Mouse (Mus musculus): Measurements from ENCODE around the gene Gsta2. TPM values are rescaled to one million over a fixed set of nuclear protein-coding genes. Genes with fewer than 3 reads are reported as not detected.

The Gsta2 gene
- 0.75 and 0.82 TPM in 2 replicates for polyA plus RNA-seq (2015; fragmentation: Nextera tagmentation; extraction: Ambion mirVana)

GRCm38 (mm10) chr9:78355611-78356010 is at the start of gene Gsta2:
Gene Gsta2, minus strand, starts transcription at chr9:78355788.

GRCm38 (mm10) chr9:78395630-78396351 is 40.2 kb upstream of the Gsta2 start, which contains the start of gene Ddx43:
Gene Ddx43, plus strand, starts transcription at chr9:78395777.

GRCm38 (mm10) chr9:78378113-78378785 is 22.7 kb upstream of the Gsta2 start, which contains the start of gene Ooep:
Gene Ooep, minus strand, starts transcription at chr9:78378725.

DNA sequence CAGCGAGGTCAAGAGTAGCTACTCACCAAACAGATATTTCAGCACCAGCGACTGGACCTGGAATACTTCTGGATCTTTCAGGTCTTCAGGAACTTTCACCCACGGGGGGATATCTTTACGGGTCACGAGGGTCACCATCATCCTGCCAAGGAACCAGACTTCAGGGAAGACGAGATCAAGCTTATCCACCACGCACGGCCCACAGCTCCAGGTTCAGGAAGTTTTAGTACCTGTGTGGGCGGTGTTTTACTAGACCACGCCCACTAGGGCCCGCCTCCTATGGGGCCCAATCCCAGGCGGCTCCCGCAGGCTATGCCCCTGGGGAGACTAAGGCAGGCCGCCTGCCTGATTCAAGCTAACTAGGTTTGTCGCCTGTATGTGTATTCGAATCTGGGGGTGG is 12.4 kb upstream of the Gsta2 start, which contains the start of gene Dppa5a:
Gene Dppa5a, minus strand, starts transcription at position 219 of the 400 bp plus-strand sequence.

DNA sequence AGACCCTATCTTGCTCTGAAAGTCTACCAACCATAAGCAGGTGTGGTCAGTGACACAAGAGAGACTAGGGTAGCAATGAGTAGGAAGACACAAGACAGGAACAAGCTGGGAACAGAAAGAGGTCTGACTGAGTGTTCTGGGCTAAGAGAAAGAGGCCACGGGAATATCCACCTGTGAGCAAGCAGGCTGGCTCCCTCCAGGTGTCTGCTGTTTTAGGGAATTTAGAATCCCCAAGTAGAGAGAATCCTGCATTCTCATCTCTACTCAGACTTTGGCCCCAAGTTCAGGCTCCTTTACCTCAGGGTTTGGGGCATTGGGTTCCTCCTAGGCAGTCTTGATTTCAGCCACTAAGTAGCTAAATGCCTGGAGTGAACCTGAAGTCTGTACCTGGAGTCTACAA is 28.3 kb downstream of the Gsta2 start, which contains the start of gene Omt2b:
Gene Omt2b, plus strand, starts transcription at position 301 of the 400 bp plus-strand sequence.

DNA sequence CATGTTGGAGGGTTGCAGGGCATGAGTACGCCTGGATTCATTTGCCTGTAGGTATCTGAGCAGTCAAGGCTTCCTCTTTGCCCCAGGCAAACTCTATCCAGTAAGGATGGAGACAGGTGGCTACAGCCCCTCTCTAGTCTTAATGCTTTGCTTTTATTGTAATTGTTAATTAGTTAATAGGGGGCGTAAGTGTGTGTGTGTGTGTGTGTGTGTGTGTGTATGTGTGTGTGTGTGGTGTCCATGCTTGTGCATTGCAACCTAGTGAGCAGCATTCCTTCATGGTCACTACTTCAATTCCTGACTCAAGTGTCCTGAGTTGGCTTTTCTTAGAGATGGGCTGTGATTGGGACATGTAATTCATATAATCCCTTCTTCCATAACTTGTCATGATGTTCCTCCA is 40.9 kb downstream of the Gsta2 start, which contains the start of gene Omt2a:
Gene Omt2a, minus strand, starts transcription at position 101 of the 400 bp plus-strand sequence.

GRCm38 (mm10) chr9:78289723-78290122 is 65.9 kb downstream of the Gsta2 start, which contains the start of gene Gm10639:
Gene Gm10639, plus strand, starts transcription at chr9:78289923.

Other genes starting within 250 kb of the Gsta2 start
- 39.0 and 60.5 TPM in 2 replicates for gene Fbxo9, start 246.7 kb downstream of the Gsta2 start, polyA plus RNA-seq (2015; fragmentation: Nextera tagmentation; extraction: Ambion mirVana)
- 16.0 and 19.0 TPM in 2 replicates for gene Ick, start 246.6 kb downstream of the Gsta2 start, polyA plus RNA-seq (2015; fragmentation: Nextera tagmentation; extraction: Ambion mirVana)
- 70.3 and 99.9 TPM in 2 replicates for gene Gsta4, start 173.0 kb downstream of the Gsta2 start, polyA plus RNA-seq (2015; fragmentation: Nextera tagmentation; extraction: Ambion mirVana)
- gene Gsta1, start 125.1 kb downstream of the Gsta2 start, polyA plus RNA-seq (2015; fragmentation: Nextera tagmentation; extraction: Ambion mirVana) = 0.51 and 3.5 TPM in 2 replicates
- gene Gm3776, start 98.7 kb downstream of the Gsta2 start, polyA plus RNA-seq (2015; fragmentation: Nextera tagmentation; extraction: Ambion mirVana) = 2.8 TPM in 1 of 2 replicates, not detected in the other
- gene Gm10639, start 65.9 kb downstream of the Gsta2 start, polyA plus RNA-seq (2015; fragmentation: Nextera tagmentation; extraction: Ambion mirVana) = 0.30 and 0.79 TPM in 2 replicates
- not detected in 2 replicates for gene Omt2a, start 41.0 kb downstream of the Gsta2 start, polyA plus RNA-seq (2015; fragmentation: Nextera tagmentation; extraction: Ambion mirVana)
- gene Omt2b, start 28.2 kb downstream of the Gsta2 start, polyA plus RNA-seq (2015; fragmentation: Nextera tagmentation; extraction: Ambion mirVana) = not detected in 2 replicates
- 0.22 TPM in 1 of 2 replicates, not detected in the other for gene Dppa5a, start 12.4 kb upstream of the Gsta2 start, polyA plus RNA-seq (2015; fragmentation: Nextera tagmentation; extraction: Ambion mirVana)
- 1.1 and 2.0 TPM in 2 replicates for gene Ooep, start 22.9 kb upstream of the Gsta2 start, polyA plus RNA-seq (2015; fragmentation: Nextera tagmentation; extraction: Ambion mirVana)
- 0.11 TPM in 1 of 2 replicates, not detected in the other for gene Ddx43, start 40.0 kb upstream of the Gsta2 start, polyA plus RNA-seq (2015; fragmentation: Nextera tagmentation; extraction: Ambion mirVana)
- 0.99 and 1.0 TPM in 2 replicates for gene Cgas, start 87.4 kb upstream of the Gsta2 start, polyA plus RNA-seq (2015; fragmentation: Nextera tagmentation; extraction: Ambion mirVana)
- 11.7 and 21.8 TPM in 2 replicates for gene Mto1, start 92.4 kb upstream of the Gsta2 start, polyA plus RNA-seq (2015; fragmentation: Nextera tagmentation; extraction: Ambion mirVana)
- 0.75 and 1.5 TPM in 2 replicates for gene Gm17324, start 93.0 kb upstream of the Gsta2 start, polyA plus RNA-seq (2015; fragmentation: Nextera tagmentation; extraction: Ambion mirVana)
- gene Eef1a1, start 133.4 kb upstream of the Gsta2 start, polyA plus RNA-seq (2015; fragmentation: Nextera tagmentation; extraction: Ambion mirVana) = 2,814 and 3,155 TPM in 2 replicates
- gene Slc17a5, start 232.3 kb upstream of the Gsta2 start, polyA plus RNA-seq (2015; fragmentation: Nextera tagmentation; extraction: Ambion mirVana) = 15.3 and 15.6 TPM in 2 replicates